In the genomic region with DNA sequence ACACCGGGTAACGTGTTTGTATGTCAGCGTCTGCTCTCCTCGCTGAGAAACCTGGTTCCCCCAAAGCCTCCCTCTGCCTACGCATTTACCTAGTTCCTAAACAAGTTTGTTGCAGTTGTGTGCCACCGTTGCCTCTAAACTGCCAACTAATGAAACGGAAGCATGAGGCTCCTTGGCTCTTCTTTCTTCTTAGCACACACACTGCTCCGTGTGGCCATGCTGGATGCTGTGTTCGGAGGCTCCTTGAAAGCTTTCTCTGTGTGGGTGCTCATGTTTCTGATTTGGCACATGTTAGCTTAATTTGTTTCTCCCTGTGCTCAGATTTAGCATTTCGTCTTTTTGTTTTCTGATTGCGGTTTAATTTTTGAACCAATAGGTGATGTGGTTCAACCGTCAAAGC, we compare ENCODE assay signal across 15 mouse cellular contexts.
"Had no signal": no experiment of that assay in that cellular context is flagged by ENCODE, and none has a peak within 500 bp of the region (broad histone marks: within the 10 kb centered on the region; RNA-seq: fewer than 3 reads in every experiment).

No protein-coding gene starts in this region.

- H3K4me3 ChIP-seq: limb, embryonic 12.5 days; liver, embryonic 13.5 days; lung, embryonic 15.5 days; midbrain, embryonic 12.5 days had no signal

- H3K36me3 ChIP-seq: limb, embryonic 12.5 days; liver, embryonic 13.5 days; lung, embryonic 15.5 days; midbrain, embryonic 12.5 days had no signal

- H3K9me3 ChIP-seq: limb, embryonic 12.5 days; liver, embryonic 13.5 days; lung, embryonic 15.5 days; midbrain, embryonic 12.5 days had no signal

- H3K9ac ChIP-seq: limb, embryonic 12.5 days; liver, embryonic 13.5 days; liver, postnatal 0 days; lung, embryonic 15.5 days; midbrain, embryonic 12.5 days had no signal

- DNase-seq: kidney, adult 11 months; kidney, adult 9 months; kidney, postnatal 4 days; liver; liver, embryonic 13.5 days; liver, postnatal 0 days; lung, postnatal 14 days; spleen, adult 18-20 months; thymus, adult 2 months; thymus, postnatal 25 days had no signal

- H3K4me2 ChIP-seq: limb, embryonic 12.5 days; liver, embryonic 13.5 days; lung, embryonic 15.5 days; midbrain, embryonic 12.5 days had no signal

- H3K27me3 ChIP-seq: limb, embryonic 12.5 days; liver, embryonic 13.5 days; lung, embryonic 15.5 days had no signal

- ATAC-seq: hindbrain, postnatal 0 days; liver, postnatal 0 days had no signal

- H3K4me1 ChIP-seq: liver, embryonic 13.5 days; lung, embryonic 15.5 days; midbrain, embryonic 12.5 days had no signal

- H3K27ac ChIP-seq: hindbrain, postnatal 0 days; kidney, postnatal 0 days; limb, embryonic 12.5 days; liver, embryonic 13.5 days; lung, embryonic 15.5 days; midbrain, embryonic 12.5 days had no signal
